Mouse (Mus musculus): ENCODE results near the gene Dip2b.

DNA sequence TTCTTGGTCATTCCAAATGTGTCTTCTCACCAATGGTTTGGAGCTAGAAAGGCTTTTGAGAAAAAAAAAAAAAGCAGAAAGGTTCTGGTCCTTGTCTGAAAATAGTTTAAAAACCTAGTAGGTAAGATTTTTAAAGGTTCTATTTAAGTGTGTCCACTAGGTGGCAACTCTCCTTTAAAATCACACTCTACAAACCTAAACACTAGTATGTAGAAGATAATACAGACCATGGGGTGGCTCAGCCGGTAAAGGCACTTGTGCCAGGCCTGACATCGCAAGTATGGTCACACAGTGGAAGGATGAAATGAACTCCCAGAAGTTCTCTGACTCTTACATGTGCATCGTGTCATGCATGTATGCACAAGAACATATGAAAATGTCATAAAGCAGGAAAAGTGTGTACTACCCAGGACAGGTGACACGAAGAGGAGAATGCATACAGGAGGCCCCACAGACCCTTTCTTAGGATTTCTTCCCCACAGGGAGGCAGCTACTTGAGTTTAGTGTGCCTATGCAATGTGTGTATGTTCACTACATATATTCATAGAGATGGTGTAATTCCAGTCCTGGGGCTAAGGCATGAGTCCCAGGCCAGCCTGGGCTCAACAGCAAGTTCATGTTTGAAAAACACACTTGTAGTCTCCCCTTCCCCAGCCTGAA is 224.9 kb downstream of the Dip2b start:
- TF ChIP-seq CTCF (IDR thresholded peaks at IDR 0.05; ENCODE audit: insufficient read depth, low read length): 0 out of 2 replicates have a peak, but pooled peaks have one; percentile 6
- TF ChIP-seq POLR2A (IDR thresholded peaks at IDR 0.05; ENCODE audit: borderline replicate concordance, extremely low read depth, low read depth, low read length): no peak

Data from lung, adult 2 months (tissue).